Mouse (Mus musculus) frontal cortex, adult (tissue): Measurements from ENCODE around the gene Mcm9.
"Not testable (repeated sequence)": the region's sequence is repeated elsewhere in the genome, so short reads cannot be mapped to it uniquely, and the experiment has no call there.

Experiments used
- ATAC-seq: cut with Nextera tagmentation; 2 replicates; pipeline ENCODE4 v1.9.2; 2017; ENCODE audit warnings: mild to moderate bottlenecking, moderate library complexity, mixed read lengths; ENCODE audit not compliant: low TSS enrichment

Gene Mcm9

DNA sequence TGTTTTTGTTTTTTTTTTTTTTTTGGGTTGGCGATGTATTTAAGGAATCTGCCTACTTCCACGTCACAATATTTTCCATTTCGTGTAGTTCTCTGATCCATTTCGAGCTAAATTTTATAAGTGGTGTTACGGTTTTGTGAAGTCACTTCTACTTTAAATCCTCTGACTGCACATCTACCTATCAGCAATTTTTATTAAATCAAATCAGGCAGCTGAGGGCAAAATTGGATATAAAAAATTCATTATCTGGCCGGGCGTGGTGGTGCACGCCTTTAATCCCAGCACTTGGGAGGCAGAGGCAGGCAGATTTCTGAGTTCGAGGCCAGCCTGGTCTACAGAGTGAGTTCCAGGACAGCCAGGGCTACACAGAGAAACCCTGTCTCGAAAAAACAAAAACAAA is at the start of gene Mcm9:
Gene Mcm9, minus strand, starts transcription at position 101 of the 400 bp plus-strand sequence.
- ATAC-seq: not testable (repeated sequence)

DNA sequence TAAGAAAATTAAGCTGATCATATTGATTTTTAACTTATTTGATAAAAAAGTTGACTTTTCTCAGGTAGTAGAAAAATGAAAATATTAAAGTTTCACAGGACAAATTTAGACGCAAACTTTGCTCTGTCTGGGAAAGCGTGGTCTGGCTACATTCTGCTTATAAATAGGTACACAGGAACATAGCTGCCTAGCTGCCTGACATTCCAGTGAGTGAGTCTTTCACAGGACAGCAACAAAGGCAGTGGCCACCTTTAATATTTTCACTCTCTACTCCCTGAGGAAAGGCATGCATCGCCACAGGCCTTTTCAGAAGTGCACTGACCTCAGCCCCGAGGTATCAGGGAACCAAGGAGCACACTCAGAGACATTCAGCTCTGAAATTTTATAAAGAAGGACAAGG is 31.5 kb upstream of the Mcm9 start:
- no peak for ATAC-seq

DNA sequence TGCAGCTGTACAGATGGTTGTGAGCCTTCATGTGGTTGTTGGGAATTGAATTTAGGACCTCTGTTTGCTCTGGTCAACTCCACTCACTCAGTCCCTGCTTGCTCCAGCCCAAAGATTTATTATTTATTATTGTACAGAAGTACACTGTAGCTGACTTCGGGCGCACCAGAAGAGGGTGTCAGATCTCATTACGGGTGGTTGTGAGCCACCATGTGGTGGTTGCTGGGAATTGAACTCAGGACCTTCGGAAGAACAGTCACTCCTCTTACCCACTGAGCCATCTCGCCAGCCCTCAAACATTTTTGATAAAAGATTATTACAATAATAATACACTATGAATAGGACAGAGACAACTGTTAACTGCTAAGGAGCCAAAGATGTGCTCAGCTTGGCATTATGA is 24.0 kb upstream of the Mcm9 start:
- not testable (repeated sequence) for ATAC-seq

DNA sequence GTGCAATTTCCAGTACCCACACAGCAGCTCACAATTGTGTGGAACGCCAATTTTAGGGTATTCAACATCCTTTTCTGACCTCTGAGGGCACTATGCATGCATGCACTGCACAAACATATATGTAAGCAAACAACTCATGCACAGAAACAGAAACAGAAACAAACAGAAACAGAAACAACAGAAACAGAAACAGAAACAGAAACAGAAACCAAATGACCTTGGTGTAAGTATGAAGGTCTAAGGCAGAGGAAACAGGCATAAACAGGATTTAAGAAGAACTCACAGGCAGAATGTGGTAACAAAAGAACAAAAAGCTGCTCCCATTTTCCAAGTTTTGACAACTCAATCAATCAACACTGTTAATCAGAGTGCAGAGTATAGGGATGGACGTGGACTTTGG is 20.4 kb upstream of the Mcm9 start:
- no peak for ATAC-seq

GRCm38 (mm10) chr10:53641507-53641906 is 11.3 kb upstream of the Mcm9 start:
- ATAC-seq: peak; percentile 98

DNA sequence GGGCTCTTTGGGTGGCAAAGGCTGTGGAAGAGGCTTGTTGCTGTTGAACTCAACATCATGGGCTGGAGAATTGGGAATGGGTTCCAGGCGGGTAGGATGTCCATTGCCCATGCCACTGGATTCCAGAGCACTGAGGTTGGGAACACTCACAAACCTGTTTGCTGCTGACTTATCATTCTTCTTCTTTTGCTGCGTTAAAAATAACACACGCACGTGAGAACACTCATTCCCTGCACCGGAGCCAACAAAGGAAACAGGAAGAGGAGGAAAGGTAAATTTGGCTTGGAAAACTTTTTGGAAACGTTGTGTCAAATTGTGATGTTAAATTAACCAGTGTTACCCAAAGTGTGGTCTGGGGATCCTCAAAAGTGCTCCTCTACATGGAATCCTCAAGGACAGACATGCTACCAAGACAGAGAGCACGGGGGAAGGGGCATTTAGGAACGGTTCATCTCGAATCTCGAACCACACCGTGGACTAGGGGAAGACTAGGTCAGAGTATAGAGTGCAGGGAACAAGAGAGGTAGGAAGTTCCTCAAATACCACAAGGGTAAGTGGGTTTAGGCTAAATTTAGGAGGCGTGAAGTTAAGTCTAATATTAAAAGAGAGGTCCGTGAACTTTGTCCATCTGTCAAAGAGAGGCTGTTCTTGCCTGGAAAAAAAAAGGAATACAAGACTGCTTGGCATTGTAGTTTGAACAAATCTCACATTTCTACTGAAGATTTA is 5.2 kb upstream of the Mcm9 start:
- no peak for ATAC-seq

DNA sequence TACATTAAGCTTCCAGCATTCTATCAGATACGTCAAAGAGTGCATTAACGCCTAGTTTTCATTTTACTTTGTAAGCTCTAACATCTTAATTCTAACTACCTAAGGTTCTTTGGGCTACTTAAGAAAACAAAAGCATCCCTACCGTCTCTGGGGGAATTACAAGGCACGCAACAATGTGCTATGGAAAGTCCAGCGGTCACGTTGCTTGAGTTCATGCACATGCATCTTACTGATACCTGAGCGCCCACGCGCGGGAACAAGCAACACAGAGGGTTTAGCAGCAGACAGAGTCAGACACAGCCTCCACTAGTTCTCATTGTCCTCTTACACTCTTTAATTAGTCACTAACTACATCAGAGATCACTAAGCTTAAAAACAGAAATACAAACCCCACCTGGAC is 3.9 kb upstream of the Mcm9 start:
- no peak for ATAC-seq

GRCm38 (mm10) chr10:53629918-53630250 is 355 bp downstream of the Mcm9 start:
- ATAC-seq: peak; percentile 96

- ATAC-seq: peak; percentile 82
Measured at GRCm38 (mm10) chr10:53629247-53629917, 857 bp downstream of the Mcm9 start.

GRCm38 (mm10) chr10:53615850-53616616 is 14.2 kb downstream of the Mcm9 start:
- no peak for ATAC-seq

DNA sequence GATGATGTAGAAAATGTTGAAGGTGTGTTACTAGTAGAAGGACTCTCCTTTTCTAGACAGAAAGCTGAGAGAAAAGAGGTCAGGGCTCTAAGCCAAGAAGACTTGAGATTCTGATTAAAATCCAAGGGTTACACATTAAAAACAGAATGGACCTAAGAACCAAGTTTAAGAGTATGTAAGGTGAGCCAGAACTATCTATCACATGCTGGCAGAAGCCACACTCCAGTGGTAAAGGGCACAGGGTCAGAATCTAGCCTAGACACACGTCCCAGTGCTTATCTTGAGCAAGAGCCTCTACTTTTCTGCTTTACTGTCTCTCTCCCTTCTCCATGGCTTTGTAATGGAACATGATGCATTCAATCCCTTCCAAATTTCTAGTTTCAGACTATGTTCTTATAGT is 16.3 kb downstream of the Mcm9 start:
- no peak for ATAC-seq

DNA sequence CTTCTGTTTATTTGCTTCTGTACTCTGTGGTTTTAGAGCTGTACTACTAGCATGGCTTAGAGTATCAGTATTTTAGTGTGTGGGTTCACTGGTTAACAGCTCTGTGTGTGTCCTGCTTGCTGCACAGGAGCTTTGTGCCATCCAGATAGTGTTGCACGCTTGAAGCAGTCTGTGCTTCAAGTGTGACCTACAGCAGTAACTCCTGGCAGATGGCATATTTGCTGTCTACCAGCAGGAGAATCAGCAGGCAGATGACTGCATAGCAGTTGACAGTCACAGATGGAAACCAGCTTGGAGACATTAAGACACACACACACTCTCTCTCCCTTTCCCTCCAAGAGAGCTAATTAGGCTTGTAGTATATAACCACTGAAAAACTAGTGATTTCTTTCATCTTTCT is 18.1 kb downstream of the Mcm9 start:
- peak; percentile 86 for ATAC-seq

DNA sequence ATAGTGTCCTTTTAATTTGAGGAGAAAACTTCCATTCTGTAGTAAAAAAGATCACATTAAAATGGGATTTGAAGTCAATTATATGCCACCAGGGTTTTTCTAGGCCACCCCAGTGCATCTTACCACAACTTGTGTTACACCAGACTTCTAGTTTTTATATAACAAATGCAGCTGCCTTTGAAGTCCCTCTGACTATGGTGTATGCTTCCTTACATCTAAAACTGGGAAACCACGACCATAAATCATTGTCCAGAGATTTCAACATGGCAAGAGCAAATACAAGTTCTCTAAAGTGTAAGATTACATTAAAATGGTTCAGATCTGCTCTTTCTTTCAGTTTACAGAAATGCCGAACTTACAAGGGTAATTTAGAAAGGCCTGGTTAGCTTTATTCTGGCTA is 22.0 kb downstream of the Mcm9 start:
- ATAC-seq: no peak

GRCm38 (mm10) chr10:53605328-53605727 is 24.9 kb downstream of the Mcm9 start:
- ATAC-seq: no peak

- no peak for ATAC-seq
Measured at GRCm38 (mm10) chr10:53598821-53599220, 31.4 kb downstream of the Mcm9 start.

DNA sequence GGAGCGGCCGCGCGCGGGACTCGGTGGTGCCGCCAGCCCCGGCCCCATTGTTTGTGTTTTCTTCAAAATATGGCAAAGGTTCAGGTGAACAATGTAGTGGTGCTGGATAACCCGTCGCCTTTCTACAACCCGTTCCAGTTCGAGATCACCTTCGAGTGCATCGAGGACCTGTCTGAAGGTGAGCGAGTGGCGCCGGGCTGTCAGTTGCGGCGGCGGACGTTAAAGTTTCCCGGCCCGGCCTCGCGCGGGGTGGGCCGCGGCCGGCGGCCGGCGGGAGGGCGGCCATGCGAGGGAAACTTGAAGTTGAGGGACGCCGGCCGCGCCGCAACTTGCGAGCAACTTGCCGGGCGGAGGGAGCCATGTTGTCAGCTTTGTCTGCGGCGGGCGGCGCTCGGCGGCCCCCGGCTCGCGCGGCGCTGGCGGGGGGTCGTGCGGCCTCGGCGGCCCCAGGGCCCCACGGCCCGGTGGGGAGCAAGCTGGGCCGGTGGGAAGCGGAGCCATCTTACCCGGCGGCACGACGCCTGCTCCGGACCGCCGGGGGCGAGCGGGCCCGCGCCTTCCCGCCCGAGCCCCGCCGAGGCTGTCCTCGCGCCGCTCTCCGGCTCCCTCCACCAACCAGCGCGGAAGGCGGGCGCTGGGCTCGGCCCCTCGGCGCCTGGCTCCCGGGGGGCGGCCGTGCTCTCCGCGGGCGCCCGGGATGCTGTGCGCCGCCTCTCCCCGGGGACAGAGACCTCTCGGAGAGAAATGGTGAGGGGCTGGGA is 32.9 kb downstream of the Mcm9 start:
- ATAC-seq: peak; percentile 62

DNA sequence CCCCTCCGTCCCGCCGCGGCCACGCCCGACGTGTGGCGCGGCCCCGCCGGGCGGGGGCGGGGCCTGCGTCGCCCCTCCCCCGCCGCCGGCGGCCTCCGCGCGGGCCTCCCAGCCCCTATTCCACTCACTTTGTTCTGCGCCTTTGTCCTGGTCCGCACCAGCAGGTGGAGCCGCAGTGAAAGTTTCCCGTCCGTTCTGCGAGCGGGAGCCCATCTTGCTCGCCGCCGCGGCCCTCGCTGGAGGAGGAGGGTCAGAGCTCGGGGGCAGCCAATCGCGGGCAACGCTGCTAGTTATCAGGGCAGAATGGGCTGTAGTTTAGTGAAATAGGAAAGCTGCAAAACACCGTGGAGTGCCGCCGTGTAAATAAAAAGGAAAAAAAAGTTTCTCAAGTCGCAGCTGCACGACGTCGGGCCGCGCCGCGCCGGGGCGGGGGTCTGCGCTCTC is 33.5 kb downstream of the Mcm9 start, which contains the start of gene Asf1a:
Gene Asf1a, plus strand, starts transcription at position 81 of the 444 bp plus-strand sequence.
- peak; percentile 91 for ATAC-seq

DNA sequence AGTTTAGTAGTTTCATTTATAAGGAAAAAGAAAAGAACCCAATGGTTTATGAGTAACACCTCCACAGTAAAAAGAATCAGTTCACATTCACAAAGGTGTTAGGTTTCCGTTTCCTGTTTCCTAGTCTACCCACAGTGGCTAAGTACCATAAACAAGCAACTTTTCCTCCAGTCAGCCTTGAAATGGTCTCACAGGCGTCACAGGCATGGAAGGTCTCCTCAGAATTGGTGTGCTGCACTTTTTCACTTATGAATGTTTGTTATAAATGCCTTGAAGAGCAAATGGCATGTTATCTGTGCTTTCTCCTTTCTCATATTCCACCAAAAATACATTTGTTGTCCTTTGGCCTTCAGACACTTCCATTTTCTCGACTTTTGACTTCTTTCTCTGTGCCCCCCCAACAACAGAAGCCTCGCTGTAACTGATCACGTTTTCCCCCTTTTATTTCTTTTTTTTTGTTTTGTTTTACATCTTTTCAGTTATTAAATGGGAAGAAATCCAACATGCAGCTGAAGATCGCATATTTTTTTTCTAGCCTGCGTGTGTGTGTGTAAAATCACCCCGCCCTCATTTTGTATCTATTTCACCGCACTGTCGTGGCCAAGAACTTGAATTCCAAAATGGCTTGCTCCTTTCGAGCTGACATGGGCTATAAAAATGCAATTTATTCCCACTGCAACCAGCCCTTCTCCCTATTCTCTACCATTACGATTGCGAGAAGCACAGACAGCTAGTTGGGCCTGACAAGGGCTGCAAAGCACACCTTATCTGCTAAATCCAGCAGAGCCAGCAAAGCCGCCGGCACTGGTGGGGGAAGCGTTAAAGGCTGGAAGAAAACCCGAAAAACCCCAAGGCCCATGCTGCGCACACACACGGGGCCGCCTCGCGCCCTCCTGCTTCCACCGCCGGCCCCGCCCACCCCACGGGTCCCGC is 34.2 kb downstream of the Mcm9 start:
- ATAC-seq: peak; percentile 67

DNA sequence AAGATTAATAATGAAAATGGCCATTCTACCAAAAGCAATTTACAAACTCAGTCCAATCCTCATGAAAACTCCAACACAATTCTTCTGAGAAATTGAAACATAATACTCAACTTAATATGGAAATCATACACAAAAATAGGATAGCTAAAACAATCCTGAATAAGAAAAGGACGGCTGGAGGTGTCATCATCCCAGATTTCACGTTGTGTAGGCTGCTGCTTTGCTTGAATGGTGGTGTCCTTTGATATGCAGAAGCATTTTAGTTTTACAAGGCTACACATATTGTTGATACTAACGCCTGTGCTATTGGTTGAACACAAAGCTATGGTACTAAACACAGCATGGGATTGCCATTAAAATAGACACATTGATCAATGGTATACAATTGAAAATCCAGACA is 44.5 kb downstream of the Mcm9 start:
- ATAC-seq: peak; percentile 74

DNA sequence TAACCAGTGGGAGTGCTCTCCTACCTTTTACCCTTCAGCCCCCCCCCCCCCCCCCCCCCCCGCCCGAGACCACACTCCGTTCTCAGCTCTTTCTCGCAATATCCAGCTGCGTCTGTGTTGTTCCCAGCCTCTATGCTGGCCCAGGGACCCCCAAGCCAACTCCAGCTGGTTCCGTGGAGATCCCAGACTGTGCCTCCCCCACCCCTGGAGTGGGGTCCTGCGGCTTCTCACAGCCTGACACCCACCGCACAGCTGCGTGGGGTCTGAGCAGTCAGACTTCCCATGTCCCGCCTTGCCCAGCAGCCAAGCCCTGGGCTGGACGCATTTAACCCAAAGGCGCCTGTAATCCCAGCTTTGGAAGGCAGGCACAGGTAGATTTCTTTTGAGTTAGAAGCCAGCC is 49.2 kb downstream of the Mcm9 start:
- peak; percentile 22; the same call in 1 of the 2 replicates for ATAC-seq

GRCm38 (mm10) chr10:53580621-53581081 is 49.6 kb downstream of the Mcm9 start:
- peak; percentile 81 for ATAC-seq
